Mouse (Mus musculus): ENCODE measurements around the gene Cmip.

DNA sequence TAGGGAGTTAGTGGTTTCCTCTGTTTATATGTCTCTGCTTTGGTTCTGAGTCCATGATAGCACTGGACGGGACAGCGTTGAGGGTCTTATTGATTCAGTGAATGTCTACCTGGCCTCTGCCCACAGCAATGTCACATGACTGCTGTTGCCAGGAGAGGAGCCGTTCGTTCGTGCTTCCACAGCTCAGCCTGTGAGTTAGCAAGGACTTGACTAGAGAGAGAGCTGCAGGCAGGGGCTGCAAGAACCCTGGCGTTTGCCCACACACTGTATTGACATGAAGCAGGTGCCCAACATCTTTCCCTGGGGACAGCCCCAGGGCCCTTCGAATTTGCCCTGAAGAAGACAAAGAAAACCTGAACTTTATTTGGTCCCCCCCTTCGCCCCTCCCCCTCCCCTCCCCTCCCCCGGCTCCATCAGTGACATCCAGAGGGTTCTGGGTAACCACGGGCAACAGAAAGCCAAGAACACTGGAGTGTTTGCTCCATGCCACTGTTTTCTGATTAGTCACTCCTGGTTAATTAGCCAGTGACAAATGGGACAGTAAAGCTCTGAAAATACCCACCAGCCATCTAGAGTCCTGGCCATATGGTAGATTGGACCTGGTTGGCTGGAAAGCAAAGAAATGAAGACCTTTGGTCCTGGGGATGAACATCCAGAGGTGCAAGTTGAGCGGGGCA is 92.0 kb downstream of the Cmip start:
- TF ChIP-seq CTCF (IDR thresholded peaks at IDR 0.05; ENCODE audit: borderline replicate concordance, insufficient read depth, low read length) (no peak), POLR2A (IDR thresholded peaks at IDR 0.05; ENCODE audit: low read depth, low read length) (no peak)
